ENCODE assay signal across 8 mouse cellular contexts in the genomic region with DNA sequence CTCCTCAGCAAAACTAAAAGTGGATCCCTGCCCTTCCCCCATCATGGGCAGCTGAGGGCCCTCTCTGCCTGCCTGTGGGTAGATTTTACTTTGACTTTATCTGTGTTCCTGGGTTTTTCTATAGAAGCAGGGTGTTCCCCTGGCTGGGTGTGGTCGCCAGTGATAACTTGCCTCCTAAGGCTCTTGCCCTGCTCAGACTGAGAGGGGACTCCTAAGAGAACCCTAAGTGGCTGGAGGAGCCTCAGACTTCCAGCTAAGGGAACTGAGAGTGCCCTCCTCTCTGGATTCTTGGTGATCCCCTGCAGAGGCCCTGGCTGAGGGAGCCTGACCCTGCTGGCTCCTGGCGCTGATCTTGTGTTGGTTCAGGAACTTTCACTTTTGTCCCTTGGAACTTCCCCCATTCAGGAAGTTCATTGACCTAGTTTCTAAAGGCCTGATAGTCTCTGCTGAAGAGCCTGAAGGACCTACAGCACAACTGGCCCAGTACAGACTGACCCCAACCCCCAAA. TPM values are rescaled to one million over a fixed set of nuclear protein-coding genes. Genes with fewer than 3 reads are reported as not detected.
DNase-seq lines count a peak whose midpoint lies in the region; ATAC-seq and TF ChIP-seq lines count a peak whose summit lies in the region.

No protein-coding gene starts in this region.

- H3K4me2 ChIP-seq in heart, embryonic 13.5 days: peak overlapping the region; percentile 49
- no peak overlapping the region for H3K4me2 ChIP-seq in forebrain, embryonic 16.5 days (ENCODE audit: low read length)

- H3K4me3 ChIP-seq in spleen, adult 2 months (ENCODE audit: extremely low read depth, insufficient read depth, insufficient read length): no peak overlapping the region
- H3K4me3 ChIP-seq in heart, embryonic 13.5 days: no peak overlapping the region
- H3K4me3 ChIP-seq in lung, adult 2 months (replicated peaks; ENCODE audit: extremely low read depth, low read depth, low read length): no peak overlapping the region
- no peak overlapping the region for H3K4me3 ChIP-seq in forebrain, embryonic 16.5 days (replicated peaks; ENCODE audit: low read length)

- no peaks in the 10 kb centered on the region for H3K36me3 ChIP-seq in spleen, adult 2 months (ENCODE audit: control insufficient read depth, insufficient read depth, low read length)
- 0 out of 2 replicates have a peak, but pooled peaks cover 3% of the 10 kb centered on the region for H3K36me3 ChIP-seq in heart, embryonic 13.5 days
- no peaks in the 10 kb centered on the region for H3K36me3 ChIP-seq in forebrain, embryonic 16.5 days (ENCODE audit: control insufficient read depth, insufficient read depth)

- no peak for DNase-seq in spleen, adult 2 months (ENCODE audit: low read depth in 1 of 2, low spot score in 2 of 2)
- no peak for DNase-seq in spleen, postnatal 14 days (ENCODE audit: low spot score in 2 of 2)
- peak; percentile 32 for DNase-seq in lung, adult 2 months
- DNase-seq in yolk sac, embryonic 10.5 days (ENCODE audit: low spot score): peak; percentile 19
- no peak for DNase-seq in layer of hippocampus, adult 11-12 months (ENCODE audit: low spot score)
- DNase-seq in cerebellum, postnatal 4 days (ENCODE audit: low spot score in 2 of 2): no peak

- no peaks in the 10 kb centered on the region for H3K27me3 ChIP-seq in spleen, adult 2 months (ENCODE audit: control insufficient read depth, insufficient read depth, low read length)
- H3K27me3 ChIP-seq in heart, embryonic 13.5 days (replicated peaks): no peaks in the 10 kb centered on the region
- H3K27me3 ChIP-seq in forebrain, embryonic 16.5 days (replicated peaks; ENCODE audit: control insufficient read depth, insufficient read depth, low read length): no peaks in the 10 kb centered on the region

- H3K9me3 ChIP-seq in heart, embryonic 13.5 days: no peaks in the 10 kb centered on the region
- H3K9me3 ChIP-seq in forebrain, embryonic 16.5 days (ENCODE audit: control insufficient read depth, low read length): no peaks in the 10 kb centered on the region

- peak overlapping the region; percentile 48 for H3K27ac ChIP-seq in spleen, adult 2 months (ENCODE audit: insufficient read depth, low read length)
- H3K27ac ChIP-seq in heart, embryonic 13.5 days (replicated peaks): peak overlapping the region; percentile 67
- no peak overlapping the region for H3K27ac ChIP-seq in forebrain, embryonic 16.5 days (ENCODE audit: low read length)

- H3K4me1 ChIP-seq in spleen, adult 2 months (ENCODE audit: control insufficient read depth, insufficient read depth, insufficient read length): peaks cover 47% of the 10 kb centered on the region
- H3K4me1 ChIP-seq in heart, embryonic 13.5 days: peaks cover 58% of the 10 kb centered on the region
- H3K4me1 ChIP-seq in lung, adult 2 months (ENCODE audit: control insufficient read depth, insufficient read depth, low read length): peaks cover 23% of the 10 kb centered on the region
- peaks cover 7% of the 10 kb centered on the region for H3K4me1 ChIP-seq in forebrain, embryonic 16.5 days (replicated peaks; ENCODE audit: control insufficient read depth, insufficient read depth, low read length)

- ATAC-seq in heart, embryonic 13.5 days (ENCODE audit: extremely low read depth, insufficient number of reproducible peaks, low FRiP score, low TSS enrichment): no peak
- ATAC-seq in forebrain, embryonic 16.5 days: no peak

- no peak for TF ChIP-seq POLR2A in spleen, adult 2 months (IDR thresholded peaks at IDR 0.05; ENCODE audit: low read depth, low read length)
- no peak for TF ChIP-seq POLR2A in lung, adult 2 months (IDR thresholded peaks at IDR 0.05; ENCODE audit: borderline replicate concordance, extremely low read depth, low read depth, low read length)

- TF ChIP-seq CTCF in spleen, adult 2 months (IDR thresholded peaks at IDR 0.05; ENCODE audit: extremely low read depth, insufficient read depth, insufficient read length, insufficient replicate concordance): no peak
- no peak for TF ChIP-seq CTCF in lung, adult 2 months (IDR thresholded peaks at IDR 0.05; ENCODE audit: insufficient read depth, low read length)

- WGBS in spleen, adult 2 months: 36% methylated on average over 2 of the region's 2 CpGs
- 19% methylated on average over 2 of the region's 2 CpGs for WGBS in heart, embryonic 13.5 days
- whole genome bisulfite sequencing in lung, adult 2 months: 19% methylated on average over 2 of the region's 2 CpGs
- 40% methylated on average over 2 of the region's 2 CpGs for WGBS in forebrain, embryonic 16.5 days

- peak overlapping the region; percentile 61 for H3K9ac ChIP-seq in heart, embryonic 13.5 days
- H3K9ac ChIP-seq in forebrain, embryonic 16.5 days (replicated peaks; ENCODE audit: low read depth, low read length): no peak overlapping the region

RNA-seq across cellular contexts. Expression of gene Glipr2, which starts 7.2 kb away (rescaled TPM):
- polyA plus RNA-seq in spleen, adult 2 months (2012; rRNA removed): 13.7 and 19.8 TPM in 2 replicates
- polyA plus RNA-seq in heart, embryonic 13.5 days (2015; fragmentation: Nextera tagmentation; extraction: Ambion mirVana): 63.2 and 72.4 TPM in 2 replicates
- 14.3 and 18.1 TPM in 2 replicates for polyA plus RNA-seq in lung, adult 2 months (2012; rRNA removed)
- polyA plus RNA-seq in forebrain, embryonic 16.5 days (2015; fragmentation: Nextera tagmentation; extraction: Ambion mirVana): 27.2 and 28.8 TPM in 2 replicates

RNA-seq across cellular contexts. Expression of gene Ccin, which starts 18.9 kb away (rescaled TPM):
- 0.04 and 0.12 TPM in 2 replicates for polyA plus RNA-seq in spleen, adult 2 months (2012; rRNA removed)
- not detected in 2 replicates for polyA plus RNA-seq in heart, embryonic 13.5 days (2015; fragmentation: Nextera tagmentation; extraction: Ambion mirVana)
- 0.07 and 0.14 TPM in 2 replicates for polyA plus RNA-seq in lung, adult 2 months (2012; rRNA removed)
- polyA plus RNA-seq in forebrain, embryonic 16.5 days (2015; fragmentation: Nextera tagmentation; extraction: Ambion mirVana): not detected in 2 replicates

RNA-seq across cellular contexts. Expression of gene Clta, which starts 39.9 kb away (rescaled TPM):
- polyA plus RNA-seq in spleen, adult 2 months (2012; rRNA removed): 183 and 235 TPM in 2 replicates
- 140 and 150 TPM in 2 replicates for polyA plus RNA-seq in heart, embryonic 13.5 days (2015; fragmentation: Nextera tagmentation; extraction: Ambion mirVana)
- 165 and 187 TPM in 2 replicates for polyA plus RNA-seq in lung, adult 2 months (2012; rRNA removed)
- polyA plus RNA-seq in forebrain, embryonic 16.5 days (2015; fragmentation: Nextera tagmentation; extraction: Ambion mirVana): 296 and 297 TPM in 2 replicates

Comparison
In these comparisons a context has a peak if more than half of its experiments do, and no peak if none do; other contexts are left out.
1. DNase-seq: peak in lung, adult 2 months (single experiment) and yolk sac, embryonic 10.5 days (single experiment); none in spleen, adult 2 months (0 of 2), spleen, postnatal 14 days (0 of 2), layer of hippocampus, adult 11-12 months (single experiment) and cerebellum, postnatal 4 days (0 of 2).